Mouse (Mus musculus) frontal cortex, postnatal 36 days (tissue): ENCODE results near the gene Itpkb.

Experiments
- DNase-seq, 2 experiments: peaks; one replicate each; pipeline ENCODE4 v3.0.0; 2022; ENCODE audit warnings: low spot score in 2 of 2

Gene Itpkb

DNA sequence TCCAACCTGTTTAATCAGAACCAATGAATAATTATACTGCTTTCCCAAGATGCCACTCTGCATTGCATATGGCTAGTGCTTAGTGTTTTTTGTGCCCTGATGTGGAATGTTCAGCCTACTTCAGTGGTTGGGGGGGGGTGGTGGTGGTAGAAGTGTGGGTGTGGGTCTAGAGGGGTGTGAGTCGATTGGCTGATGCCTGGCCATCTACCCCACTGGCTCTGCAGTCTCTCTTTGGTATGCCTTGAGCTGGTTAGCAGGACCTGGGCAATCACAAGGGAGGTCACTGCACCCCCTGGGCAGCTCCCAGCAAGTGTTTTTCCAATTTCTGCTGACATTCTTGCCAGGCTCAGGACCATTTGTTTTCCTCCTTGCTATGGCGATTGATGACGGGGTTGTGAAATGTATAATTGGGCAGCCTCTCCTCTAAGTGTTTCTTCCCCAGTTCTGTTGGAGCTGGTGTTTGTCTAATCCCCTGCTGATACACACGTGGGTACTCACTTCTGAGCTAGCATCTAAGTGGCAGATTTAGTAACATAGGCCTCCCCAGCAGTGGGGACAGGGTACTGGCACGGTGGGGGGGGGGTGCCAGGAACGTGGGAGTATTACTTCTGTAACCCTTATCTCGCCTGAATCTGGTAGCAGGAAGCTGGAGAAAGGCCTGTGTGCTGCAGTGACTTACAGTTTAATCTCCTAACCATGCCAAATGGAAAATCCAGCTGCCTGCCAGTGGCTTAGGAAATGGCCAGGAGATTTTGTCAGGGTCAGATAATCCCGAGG is 13.3 kb downstream of the Itpkb start:
- no peak for DNase-seq

DNA sequence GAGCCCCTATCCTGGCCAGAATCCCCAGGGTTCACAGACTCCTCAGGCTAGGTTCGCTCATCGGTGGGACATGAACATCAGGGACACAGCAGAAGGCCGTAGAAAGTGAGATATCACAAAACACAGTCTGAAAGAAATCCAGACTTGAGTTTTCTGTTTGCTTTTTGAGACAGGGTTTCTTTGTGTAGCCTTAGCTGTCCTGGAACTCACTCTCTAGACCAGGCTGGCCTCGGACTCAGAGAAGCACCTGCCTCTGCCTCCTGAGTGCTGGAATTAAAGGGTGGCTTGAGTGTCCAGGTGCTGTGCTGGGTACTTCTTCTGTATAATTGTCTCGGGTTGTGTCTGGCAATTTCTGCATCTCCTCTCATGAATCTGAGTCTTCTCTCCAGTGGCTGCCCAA is 14.8 kb downstream of the Itpkb start:
- no peak for DNase-seq

GRCm38 (mm10) chr1:180347059-180347458 is 16.8 kb downstream of the Itpkb start:
- DNase-seq: no peak

DNA sequence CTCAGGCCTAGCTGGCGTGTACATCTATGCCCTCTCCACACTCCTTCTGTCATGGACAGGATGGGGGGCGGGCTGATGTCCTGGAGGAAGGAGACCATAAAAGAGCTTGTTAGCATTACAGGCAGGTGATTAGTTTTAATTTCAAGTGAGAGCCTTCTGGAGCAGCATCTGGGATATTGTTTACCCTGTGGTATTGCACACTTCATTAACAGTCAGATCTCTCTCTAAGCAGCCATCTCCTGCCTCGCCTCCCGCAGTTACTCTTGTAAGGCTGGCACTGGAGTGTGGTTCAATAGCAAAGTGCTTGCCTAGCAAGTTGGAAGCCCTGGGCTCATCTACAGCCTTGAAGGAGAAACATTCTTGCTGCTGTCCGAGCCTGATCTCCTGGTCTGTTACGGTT is 17.6 kb downstream of the Itpkb start:
- DNase-seq: no peak

DNA sequence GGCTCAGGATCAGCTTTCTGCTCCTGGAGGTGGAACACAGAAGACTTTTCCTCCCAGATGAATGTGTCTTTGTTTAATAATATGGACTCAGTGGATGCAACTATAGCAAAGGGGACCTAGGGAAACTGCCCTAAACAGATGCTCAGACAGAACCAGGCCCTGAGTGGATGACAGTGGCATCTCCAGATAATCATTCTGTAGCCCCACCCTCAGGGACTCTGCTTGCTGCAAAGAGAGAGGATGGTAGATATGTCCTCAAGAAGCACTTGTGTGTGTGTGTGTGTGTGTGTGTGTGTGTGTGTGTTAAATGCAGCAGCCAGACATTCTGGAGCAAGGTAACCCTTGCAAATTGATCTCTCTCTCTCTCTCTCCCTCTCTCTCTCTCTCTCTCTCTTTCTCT is 18.8 kb downstream of the Itpkb start:
- DNase-seq: no peak

DNA sequence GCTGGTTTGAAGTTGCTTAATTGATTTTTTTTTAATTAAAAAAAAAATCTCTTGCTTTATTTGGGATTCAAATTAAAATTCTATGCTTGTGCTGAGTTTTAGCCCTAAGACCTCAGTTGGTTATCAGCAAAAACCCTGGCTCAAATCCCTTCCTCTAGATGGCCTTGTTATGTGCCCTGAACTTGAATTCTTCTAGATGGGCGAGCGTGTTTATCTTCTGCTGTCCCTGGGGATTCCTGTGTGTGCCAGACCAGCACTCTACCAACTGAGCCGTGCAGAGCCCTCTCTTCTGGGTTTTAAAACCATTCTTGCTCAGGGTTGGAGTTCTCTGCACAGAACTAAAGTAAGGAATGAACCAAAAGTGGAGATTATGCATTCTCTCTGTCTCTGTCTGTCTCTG is 22.0 kb downstream of the Itpkb start:
- no peak for DNase-seq

- DNase-seq: no peak
These were observed 23.8 kb downstream of the Itpkb start for GRCm38 (mm10) chr1:180354129-180354528.

DNA sequence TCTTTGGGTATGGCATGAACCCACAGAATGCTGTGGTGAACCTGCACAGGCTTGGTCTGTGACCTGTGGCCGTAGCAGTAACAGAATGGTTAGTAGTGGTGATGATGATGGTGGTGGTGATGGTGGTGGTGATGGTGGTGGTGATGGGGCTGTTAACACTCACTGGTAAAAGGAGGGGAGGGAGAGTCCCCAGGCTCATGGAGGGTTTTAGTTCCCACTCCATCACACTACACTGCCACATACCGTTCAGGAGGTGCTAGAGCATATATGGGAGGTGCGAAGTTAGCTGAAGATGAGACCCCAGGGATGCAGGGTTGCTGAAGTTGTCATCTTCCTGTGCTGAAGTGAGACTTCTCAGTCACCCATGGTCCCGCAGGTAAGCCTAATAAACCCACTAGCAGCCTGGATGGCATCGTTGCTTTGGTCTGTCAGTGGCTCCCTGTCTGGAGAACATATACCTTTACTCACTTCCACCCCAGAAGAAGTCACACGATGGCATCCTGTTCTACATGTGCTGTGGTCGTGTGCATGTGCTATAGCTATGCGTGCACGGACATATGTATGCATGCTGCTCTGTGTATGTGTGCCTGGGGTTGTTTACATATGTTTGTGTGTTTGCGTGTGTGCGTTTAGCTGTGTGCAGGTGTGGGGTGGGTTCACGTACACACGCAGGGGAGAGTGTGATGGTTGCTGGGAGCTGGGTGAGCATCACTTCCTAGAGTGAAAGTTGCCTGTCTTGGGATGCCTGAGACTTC is 24.9 kb downstream of the Itpkb start:
- no peak for DNase-seq

DNA sequence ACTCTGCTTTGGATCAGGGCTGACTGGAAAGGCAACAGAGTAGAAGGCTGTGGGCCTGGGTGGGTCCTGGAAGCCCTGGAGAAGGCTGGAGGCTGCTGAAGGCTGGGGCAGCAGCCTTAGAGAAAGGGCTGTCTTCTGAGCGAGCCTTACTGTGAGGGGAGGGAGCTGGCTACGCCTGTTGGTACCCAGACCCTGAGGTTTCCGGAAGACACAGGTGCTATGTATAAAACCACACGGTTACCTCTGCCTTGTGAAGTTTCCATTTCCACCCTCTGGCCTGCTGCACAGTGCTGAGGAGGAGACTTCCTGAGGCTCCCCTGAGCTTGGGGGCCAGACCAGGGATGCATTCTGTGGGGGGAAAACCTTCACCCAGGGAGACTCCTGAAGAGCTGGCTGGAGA is 25.9 kb downstream of the Itpkb start:
- no peak for DNase-seq

GRCm38 (mm10) chr1:180356857-180357256 is 26.6 kb downstream of the Itpkb start:
- no peak for DNase-seq

- no peak for DNase-seq
These were observed 27.6 kb downstream of the Itpkb start for GRCm38 (mm10) chr1:180357893-180358331.

- no peak for DNase-seq
These were observed 28.2 kb downstream of the Itpkb start for GRCm38 (mm10) chr1:180358466-180358865.

GRCm38 (mm10) chr1:180359311-180359710 is 29.0 kb downstream of the Itpkb start:
- DNase-seq: no peak

GRCm38 (mm10) chr1:180362176-180362575 is 31.9 kb downstream of the Itpkb start:
- DNase-seq: no peak

GRCm38 (mm10) chr1:180362844-180363243 is 32.6 kb downstream of the Itpkb start:
- DNase-seq: no peak

- DNase-seq: no peak
These were observed 33.0 kb downstream of the Itpkb start for GRCm38 (mm10) chr1:180363317-180363716.

DNA sequence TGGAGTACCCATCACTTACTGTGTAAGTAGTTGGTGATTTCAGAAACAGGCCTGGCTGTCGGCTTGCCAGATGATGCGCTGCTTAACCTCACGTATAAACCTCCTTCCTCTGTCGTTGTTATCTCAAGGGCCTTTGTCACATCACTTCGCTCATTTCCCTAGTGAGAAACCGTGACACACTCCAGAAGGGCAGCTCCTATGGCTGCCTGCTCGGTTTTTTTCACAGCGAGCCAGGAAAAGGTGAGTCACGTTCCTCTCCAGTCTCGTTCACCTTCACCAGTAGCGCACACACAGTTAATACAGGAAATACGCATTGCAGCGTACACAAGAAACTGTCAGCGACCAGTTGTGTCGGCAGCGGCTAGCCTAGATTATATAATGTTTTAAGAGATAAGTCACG is 33.7 kb downstream of the Itpkb start:
- DNase-seq: no peak

GRCm38 (mm10) chr1:180364720-180365119 is 34.4 kb downstream of the Itpkb start:
- no peak for DNase-seq

DNA sequence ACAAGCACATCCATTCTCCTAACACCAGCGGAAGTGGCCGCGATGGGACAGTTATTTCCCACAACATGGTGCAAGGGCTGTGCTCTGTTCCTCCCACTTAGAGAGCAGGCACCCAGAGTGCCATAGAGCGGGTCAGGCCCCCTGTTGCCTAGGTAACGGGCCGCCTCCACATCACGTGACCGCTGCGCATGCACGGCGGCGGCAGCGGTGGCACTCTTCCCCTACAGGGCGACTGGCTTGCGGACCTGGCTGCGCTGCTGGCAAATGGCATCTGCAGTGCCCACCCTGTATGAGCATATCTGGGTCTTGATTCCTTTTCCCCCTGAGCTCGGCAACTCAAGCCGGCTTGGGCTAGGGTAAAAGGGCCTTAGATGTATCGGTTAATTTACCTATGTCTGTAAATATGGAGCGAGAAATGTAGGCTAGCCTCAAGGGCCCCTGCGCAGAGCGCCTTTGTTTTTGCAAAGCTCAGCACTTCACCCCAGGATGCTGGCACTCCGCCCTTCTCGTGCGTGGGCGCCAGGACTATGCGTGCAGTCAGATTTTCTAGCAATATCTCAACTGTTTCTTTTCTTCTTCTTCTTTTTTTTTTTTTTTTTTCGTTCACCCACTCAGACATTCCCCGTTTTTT is 35.0 kb downstream of the Itpkb start:
- peak; percentile 94 for DNase-seq

- no peak for DNase-seq
These were observed 35.9 kb downstream of the Itpkb start for GRCm38 (mm10) chr1:180365983-180366811.

DNA sequence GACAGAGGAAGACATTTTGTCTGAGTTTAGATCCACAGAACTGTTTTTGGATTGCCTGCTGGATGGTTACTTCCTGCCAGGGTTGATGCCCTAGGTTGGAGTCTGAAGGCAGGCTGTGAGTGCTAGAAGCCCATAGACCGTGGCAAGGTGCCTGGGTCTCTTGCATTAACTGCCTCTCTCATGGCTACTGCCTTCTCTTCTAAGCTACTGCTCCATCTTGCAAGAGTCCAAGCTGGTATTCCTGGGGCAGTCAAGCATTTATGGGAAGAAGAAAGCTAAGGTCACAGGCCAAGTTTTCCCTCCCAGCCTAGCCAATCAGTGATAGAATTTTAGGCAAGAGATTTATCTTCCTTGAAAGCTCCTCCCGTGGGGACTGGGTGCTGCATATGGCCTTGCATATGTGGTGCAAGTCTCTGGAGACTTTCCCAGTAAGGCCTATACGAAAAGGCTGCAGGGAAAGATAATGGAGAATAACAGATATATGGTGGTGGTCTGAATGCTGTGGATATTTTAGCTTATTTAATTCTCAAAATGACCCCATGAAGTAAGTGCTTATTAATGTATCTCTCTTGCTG is 36.8 kb downstream of the Itpkb start:
- DNase-seq: no peak
